Mouse (Mus musculus) hematopoietic stem cell, adult 5-6 weeks (primary cell): Measurements from ENCODE around the gene Rbm34. TPM values are rescaled to one million over a fixed set of nuclear protein-coding genes. Genes with fewer than 3 reads are reported as not detected.
"Not testable (repeated sequence)": the region's sequence is repeated elsewhere in the genome, so short reads cannot be mapped to it uniquely, and the experiment has no call there.

ENCODE experiments used
- ATAC-seq, 2 experiments: fragments of 125-278 bp in 1 of 2; replicated peaks in 1 of 2; 2 replicates each; pipeline ENCODE4 v1.8.0; 2016 to 2017; ENCODE audit warnings: inconsistent platforms in 2 of 2, mild to moderate bottlenecking in 2 of 2, moderate number of reproducible peaks in 2 of 2, low read depth in 1 of 2, moderate TSS enrichment in 1 of 2; ENCODE audit not compliant: low FRiP score in 2 of 2, poor library complexity in 2 of 2, severe bottlenecking in 2 of 2, insufficient read depth in 1 of 2, low TSS enrichment in 1 of 2
- total RNA-seq: library from RNA; stranded (forward); fragments of 172-1452, 232-1000 nt; gene quantifications from 2 replicates; pipeline ENCODE4 v1.2.3, GENCODE M21; 2017

Rbm34 gene
- total RNA-seq, 1 experiment from 2014 or later = 56.7 TPM

DNA sequence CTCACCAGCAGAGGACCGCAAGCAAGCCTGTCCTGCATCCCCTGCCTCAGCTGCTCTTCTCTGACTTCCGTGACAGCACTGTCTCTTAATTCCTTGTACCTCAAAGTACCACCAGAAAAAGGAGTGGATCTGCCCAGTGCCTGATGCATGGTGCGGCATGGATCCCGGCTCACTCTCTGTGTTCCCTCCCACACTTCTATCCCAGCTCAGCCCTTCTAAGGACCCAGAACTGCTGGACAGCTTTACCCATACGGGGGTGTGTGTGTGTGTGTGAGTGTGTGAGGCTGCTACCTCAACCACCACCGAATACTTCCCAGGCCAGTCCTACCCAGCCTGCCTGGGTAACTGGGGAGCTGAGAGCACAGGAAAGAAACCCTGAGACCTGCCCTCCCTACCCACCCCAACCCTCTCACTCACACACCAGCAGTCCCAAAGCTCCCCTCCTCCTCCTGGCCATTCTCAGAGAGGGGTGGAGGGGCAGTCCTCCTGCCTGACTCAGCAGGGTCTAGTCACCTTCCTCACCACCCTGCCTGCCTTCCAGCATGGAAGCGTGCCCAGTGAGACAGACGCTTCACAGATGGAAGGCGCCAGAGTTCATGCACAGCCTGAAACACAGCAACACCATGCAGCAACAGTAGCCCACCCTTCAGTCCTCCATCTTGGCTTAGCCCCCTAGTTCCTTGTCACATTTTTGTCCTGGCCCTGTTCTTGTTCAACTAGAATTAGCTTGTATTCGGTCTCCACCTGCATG lies 41.9 kb downstream of the Rbm34 start:
- ATAC-seq = no peak

DNA sequence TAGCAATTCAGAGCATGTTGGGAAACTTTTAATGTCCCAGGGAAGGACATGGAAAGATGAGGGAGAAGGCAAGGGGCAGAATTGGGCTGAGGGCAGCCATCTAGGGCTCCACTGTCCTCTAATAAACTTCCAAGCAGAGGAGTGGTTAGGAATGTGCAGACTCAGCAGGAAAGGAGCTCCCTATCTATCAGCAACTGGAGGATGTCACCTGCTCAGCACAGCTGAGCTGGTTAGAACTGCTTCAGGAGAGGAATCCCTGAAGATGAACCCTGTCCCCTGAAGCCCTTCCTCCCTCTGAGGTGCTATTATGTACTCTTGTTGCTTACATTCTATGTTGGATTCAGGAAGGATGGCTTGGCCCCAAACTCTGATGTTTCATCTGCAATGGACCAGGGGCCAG lies 42.8 kb downstream of the Rbm34 start:
- ATAC-seq = no peak

DNA sequence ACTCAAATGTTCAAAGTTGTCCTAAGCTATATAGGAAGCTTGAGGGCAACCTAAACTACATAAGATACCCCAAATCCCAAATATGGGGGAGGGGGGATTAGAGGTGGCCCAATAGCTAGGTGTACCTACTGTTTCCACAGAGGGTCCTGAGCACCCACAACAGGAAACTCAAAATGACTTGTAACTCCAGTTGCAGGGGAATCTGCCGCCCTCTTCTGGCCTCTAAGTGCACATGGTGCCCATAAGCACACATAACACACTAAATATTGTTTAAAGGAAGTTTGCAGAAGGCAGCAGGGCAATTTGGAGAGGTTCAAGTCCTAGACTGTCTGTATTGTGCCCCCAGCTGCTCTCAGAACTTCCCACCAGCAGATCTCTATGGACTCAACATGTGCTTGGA lies 43.8 kb downstream of the Rbm34 start:
- peak in 1 of 2 experiments; percentile 32; a peak in 1 of 4 replicates for ATAC-seq

DNA sequence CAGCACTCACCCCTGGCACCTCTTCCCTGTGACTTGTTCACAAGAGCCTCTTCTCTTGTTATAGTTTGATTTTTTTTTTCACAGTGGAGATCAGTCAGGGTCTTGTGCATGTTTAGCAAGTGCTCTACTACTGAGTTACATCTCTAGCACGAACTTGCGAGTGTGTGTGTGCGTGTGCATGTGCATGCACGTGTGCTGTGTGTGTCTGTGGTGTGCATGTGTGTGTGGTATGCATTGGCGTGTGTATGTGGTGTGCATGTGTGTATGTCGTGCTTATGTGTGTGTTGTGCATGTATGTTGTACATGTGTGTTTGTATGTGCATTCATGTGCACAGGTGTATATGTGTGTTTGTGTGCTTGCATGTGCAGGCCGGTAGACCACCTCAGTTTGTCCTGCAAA lies 47.9 kb downstream of the Rbm34 start:
- no peak for ATAC-seq

DNA sequence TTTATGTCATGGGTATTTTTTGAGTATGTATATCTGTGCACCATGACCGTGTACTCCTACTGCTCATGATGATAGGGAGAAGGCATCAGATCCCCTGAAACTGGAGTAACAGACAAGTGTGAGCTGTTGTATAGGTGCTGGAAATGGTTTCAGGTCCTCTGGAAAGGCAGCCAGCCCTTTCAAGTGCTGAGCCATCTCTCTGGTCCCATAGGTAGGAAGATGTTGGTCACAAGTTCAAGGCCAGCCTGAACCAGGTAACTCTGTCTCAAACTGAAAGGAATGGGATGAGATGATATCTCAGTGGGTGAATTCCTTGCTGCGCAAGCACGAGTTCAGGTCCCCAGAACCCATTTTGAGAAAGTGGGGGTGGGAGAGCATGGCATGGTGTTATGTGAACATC lies 49.4 kb downstream of the Rbm34 start:
- no peak for ATAC-seq

DNA sequence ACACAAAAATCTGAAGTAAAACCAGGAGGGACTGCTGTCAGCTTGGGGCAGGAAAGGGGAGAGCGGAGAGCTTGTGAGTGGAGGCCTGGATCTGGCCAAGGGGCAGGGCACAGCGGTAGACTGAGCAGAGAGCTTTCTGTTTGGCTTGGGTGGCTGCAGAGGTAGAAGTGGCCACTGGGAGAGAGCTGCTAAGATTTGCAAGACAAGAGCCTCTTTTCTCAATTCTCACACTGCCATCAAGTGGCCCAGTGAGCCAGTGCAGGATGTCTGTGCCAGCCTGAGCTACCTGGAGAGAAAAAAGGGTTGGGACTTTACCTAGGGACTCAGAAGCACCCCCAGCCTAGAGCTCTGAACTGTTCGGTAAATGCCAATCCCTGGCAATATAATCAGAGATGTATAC lies 50.0 kb downstream of the Rbm34 start:
- peak; percentile 91 to 92 for ATAC-seq

DNA sequence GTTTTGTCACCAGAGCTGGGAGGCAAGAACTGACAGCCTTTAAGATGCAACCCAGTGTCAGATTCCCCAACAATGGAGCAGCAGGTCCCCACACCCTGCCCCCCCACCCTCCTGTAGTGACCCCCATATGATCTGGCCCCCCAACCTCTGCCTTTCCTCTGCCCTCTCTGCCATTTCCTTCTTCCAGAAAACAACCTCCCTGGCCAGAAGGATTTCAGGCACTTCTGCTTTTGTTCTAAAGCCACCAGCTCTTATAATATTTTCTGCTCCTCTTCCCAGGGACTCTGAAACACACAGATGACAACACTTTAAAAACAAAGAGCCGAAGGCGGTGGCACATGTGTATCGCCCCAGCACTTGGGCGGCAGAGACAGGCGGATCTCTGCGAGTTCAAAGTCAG lies 50.5 kb downstream of the Rbm34 start:
- peak in 1 of 2 experiments; percentile 24; a peak in 1 of 4 replicates for ATAC-seq

DNA sequence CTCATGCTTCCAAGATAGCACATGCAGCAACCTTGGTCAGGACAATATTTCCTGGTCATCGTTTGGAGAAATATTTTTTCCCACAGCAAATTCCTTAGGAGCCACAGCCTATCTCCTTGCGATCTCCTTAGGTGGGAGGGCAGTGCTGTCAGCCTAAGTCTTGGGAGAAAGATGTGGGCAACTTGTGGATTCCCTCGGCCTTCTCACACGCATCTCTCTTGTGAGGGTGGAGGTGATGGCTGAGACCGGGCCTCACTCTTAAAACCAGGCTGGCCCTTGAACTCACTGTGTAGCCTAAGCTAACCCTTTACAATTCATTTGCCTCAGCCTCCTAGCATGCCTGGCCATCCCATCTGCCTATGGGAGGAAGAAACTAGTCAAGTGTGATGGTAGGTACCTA lies 51.2 kb downstream of the Rbm34 start:
- no peak for ATAC-seq

DNA sequence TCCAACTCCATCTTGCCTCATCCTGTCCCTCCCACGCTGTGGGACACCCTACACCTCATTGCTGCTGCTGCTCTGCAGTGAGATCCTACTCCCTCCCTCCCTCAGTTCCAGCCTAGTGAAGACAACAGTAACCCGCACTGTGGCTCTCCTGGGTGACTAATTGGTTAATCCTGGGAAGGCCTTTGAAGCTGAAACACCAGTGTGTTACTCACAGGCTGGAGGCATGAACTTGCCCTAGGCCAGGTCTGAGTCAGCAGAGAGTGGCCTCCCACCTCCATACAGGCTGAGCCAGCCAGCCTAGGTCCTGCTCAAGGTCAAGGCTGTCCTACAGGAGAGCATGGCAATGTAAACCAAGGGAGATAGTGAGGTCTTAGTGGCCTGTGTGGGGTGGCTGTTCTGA lies 51.6 kb downstream of the Rbm34 start:
- no peak for ATAC-seq

DNA sequence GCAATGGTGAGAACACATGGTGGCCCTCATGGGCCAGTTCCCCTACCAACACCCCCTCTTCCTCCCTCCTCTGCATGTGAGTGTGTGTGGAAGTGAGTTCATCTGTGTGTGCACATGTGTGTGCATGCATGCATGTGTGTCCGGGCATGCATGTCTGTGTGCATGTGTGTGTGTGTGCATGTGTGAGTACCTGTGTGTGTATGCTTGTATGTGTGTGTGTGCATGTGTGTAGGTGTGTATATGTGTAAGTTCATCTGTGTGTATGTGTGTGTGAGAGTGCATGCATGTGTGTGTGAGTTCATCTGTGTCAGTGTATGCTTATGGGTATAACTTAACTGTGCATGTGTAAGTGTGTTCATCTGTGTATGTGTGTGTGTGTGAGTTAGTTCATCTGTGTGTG lies 52.5 kb downstream of the Rbm34 start:
- no peak for ATAC-seq

DNA sequence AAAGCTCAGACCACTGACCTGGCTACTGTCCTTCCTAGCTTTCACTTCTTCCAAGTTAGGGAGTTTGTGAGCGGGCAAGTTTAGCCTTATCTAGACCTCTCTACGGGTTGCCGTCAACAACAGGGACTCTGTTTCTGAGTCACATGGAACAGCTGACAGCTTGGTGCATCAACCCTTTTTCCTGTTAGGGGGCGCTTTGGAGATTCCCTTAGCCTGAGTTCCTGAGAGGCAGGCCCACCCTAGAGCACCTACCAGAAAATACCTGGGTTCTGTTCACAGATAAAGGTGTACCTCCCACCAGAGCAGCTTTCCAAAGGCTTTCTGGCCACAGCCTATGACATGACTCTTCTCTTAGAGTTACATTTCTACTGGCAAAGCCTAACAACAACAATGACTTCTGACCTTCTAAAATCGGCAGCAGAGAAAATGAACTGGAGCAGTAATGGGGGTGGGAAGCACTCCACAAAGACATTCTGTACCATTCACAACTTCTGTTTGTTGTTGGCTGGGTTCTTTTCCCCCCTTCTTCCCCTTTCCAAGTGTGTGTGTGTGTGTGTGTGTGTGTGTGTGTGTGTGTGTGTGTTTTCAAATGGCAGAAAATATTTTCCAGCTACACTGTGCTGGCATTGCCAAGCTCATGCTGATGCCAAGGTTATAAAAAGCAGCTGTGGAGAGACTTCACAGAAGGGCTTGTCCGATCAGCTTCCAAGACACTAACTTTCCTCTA lies 53.5 kb downstream of the Rbm34 start:
- ATAC-seq = no peak

DNA sequence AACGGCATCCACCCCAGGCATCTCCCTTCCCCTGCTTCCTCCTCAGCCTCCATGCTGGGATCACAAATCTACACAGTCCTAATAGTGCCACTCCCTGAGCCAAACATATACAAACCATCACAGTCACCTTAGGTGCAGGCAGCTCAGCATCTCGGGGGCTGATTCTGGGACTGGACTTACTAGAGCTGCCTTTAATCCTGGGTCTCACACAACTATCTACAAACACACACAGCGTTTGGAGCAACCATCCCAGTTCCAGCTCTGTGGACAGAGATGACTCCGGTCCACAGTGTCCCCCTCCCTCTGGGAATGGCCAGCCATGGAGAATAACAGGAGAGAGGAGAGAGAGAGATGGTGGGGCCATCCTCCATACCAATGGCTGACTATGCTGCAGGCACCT lies 54.3 kb downstream of the Rbm34 start:
- no peak for ATAC-seq

DNA sequence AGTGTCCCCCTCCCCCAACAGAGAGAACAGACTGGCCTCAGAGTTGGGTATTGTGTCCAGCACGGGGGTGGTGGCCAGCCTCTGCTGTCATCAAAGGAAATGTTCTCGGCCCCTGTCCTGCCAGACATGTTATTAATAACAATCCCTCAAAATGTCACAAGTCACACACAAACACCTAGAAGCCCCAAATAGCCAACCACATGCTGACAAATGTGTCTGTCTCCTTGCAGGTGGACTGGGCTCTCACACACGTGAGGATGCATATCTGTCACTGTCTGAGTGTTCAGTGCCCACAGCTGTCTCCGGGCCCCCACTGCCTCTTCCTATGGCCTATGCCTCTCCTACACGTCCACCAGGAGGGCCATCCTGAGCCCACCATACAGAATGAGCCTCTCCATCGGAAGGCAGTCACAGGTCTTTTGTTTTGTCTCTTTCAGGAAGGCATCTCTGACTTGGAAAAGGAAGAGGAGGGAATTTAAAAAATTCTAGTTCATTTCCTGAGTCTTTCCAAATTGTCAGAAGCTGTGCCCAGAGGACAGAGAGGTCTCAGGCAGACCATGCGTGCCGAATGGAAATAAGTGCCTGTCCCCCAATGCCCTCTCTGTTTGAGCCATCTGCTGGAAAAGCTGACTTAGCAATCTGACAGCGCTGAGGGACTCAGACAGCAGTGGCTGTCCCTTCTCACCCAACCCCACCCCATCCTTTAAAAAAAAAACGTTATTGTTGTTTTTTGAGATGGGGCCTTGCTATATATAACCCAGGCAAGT lies 56.1 kb downstream of the Rbm34 start:
- ATAC-seq = no peak

DNA sequence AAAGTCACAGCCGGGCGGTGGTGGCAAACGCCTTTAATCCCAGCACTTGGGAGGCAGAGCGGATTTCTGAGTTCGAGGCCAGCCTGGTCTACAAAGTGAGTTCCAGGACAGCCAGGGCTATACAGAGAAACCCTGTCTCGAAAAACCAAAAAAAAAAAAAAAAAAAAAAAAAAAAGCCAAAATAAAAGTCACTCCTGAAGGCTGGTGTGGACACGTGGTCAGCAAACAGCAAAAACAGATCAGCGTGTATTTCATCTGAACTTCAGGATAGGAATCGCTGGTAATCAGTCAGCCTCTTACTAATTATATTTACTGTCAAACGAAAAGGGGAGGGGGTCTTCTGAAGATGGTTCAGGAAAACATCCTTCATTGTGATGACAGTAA lies 56.8 kb downstream of the Rbm34 start:
- ATAC-seq = not testable (repeated sequence)

DNA sequence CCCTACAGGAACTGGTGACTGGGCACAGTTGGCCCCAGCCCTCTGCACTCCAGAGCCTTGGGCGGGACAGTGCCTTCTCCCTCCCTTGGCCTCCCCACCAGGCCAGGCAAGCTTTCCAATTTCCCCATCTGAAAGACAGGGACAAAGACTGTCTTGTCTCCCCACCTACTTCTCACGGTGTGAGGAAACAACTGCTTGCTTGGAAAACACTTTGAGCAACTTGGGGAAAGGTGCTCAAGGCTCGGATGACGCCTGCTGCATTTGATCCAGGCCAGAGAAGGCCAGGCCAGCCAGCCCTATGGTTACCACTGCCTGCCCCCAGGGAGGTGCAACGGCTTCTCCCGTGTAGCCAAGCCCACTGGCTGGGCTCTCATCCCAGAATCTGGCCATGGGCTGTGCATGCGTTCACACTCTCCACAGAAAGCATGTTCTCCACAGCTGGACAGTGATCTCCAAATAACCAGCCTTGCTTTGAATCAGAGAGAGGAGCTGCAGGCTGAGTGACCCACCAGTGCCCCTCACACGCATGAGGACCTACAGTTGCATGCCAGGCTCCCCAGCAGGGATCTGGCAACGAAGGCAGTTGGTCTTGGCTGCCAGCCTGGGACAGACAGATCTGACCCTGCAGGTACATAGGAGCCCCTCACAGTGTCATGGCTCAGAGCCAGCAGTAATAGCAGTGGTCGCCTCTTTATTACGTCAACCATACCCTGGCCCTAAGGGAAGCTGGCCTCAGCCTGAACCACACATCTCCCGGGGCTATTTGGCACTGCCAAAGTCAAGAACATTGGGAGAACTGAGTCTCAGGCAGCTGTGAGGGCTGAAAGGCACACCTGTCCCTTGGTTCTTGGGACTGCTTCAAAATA lies 57.4 kb downstream of the Rbm34 start:
- ATAC-seq = no peak; a peak in 1 of 4 replicates

DNA sequence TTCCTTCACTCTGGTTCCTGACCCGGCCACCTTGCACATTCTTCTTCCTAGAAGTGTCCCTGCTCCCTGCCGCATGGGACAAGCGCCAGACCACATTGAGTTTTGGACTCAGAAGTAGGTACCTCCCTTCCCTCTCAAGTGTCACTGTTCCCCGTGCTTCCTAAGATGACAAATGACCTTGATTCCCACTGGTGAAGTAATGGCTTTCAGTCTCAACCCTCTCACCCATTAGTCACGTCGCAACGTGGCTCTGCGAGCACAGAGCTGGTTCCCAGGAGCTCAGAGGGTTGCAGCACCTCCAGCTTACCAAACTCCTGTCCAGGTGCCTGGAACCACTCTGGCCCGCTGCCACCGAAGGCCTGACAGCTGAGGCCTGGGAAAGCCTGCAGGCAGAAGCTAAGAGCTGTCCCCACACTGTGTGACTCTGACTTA lies 61.5 kb downstream of the Rbm34 start:
- peak in 1 of 2 experiments; percentile 23; a peak in 1 of 4 replicates for ATAC-seq

DNA sequence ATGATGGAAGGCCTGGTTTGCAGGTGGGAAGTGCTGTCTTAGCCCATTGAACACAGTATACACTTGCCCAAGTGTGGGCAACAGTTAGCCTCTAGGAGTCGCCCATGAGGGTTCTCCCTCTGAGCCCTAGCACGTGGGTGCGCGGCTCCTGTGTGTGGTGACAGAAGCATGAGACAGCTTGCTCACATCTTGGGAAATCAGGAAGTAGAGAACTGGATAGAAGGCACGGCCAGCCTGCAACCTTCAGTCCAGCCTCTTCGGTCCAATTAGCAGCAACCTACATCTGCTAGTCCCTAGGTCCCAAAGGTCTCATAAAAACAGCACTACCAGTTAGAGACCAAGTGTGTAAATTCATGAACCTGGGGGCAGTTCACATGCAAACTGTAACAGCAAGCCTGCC lies 62.1 kb downstream of the Rbm34 start:
- ATAC-seq = peak; percentile 53 to 74; a peak in 3 of 4 replicates
